Mouse (Mus musculus): ENCODE measurements around the gene Begain.

GRCm38 (mm10) chr12:109057736-109058135 lies 10.3 kb downstream of the Begain start:
- no peak for TF ChIP-seq CTCF (IDR thresholded peaks at IDR 0.05; ENCODE audit: borderline replicate concordance, insufficient read depth, low read length)
- TF ChIP-seq POLR2A (IDR thresholded peaks at IDR 0.05; ENCODE audit: low read depth, low read length), result no peak
